Mouse (Mus musculus): ENCODE results near the gene Ncam1. TPM values are rescaled to one million over a fixed set of nuclear protein-coding genes. Genes with fewer than 3 reads are reported as not detected.

The Ncam1 gene
- total and polyA plus RNA-seq, 3 experiments, result 0.08 TPM; not detected in 2

GRCm38 (mm10) chr9:49542593-49542992, 256.1 kb downstream of the Ncam1 start:
- Histone ChIP-seq H3K9ac (ENCODE audit: insufficient read depth, low read depth) (no peak overlapping the region), H3K79me2 (replicated peaks; ENCODE audit: control insufficient read depth, extremely low read depth, insufficient read depth, poor library complexity, severe bottlenecking) (no peaks in the 10 kb centered on the region), H3K36me3 (replicated peaks in 1 of 2; ENCODE audit: control insufficient read depth in 1 of 2, insufficient read depth in 1 of 2, low read length in 1 of 2) (no peaks in the 10 kb centered on the region), H3K4me1 (ENCODE audit: control insufficient read depth in 1 of 2, insufficient read depth in 2 of 2) (peaks cover 0 to 11% of the 10 kb centered on the region in 2 experiments; a peak in 2 of 4 replicates), H3K4me3 (replicated peaks in 1 of 3; ENCODE audit: low read depth in 2 of 3, low read length in 2 of 3, poor library complexity in 1 of 3) (no peak overlapping the region), H3K9me3 (replicated peaks; ENCODE audit: low read length) (no peaks in the 10 kb centered on the region), H3K4me2 (ENCODE audit: insufficient read depth, low read depth, poor library complexity, severe bottlenecking) (no peak overlapping the region), H3K27ac (ENCODE audit: insufficient read depth, low read depth) (no peak overlapping the region), H3K27me3 (replicated peaks) (no peaks in the 10 kb centered on the region)
- DNase-seq (ENCODE audit: extremely low read depth), result no peak
- in situ Hi-C loops (cut with MboI; ENCODE audit: low pct_ligation_motif_present, low pct_unique_long_range_greater_than_20kb, low sequenced_read_pairs) (loop anchor here (5.0 to 25.0 kb wide), 2 partner anchors 55 to 995 kb away; partner anchors contain the start of gene Pts), dilution Hi-C loops (cut with MboI; ENCODE audit: extremely low pct_ligation_motif_present, extremely low pct_unique_long_range_greater_than_20kb, low sequenced_read_pairs) (no loop called here)
- TF ChIP-seq ZKSCAN1 (IDR thresholded peaks at IDR 0.05; ENCODE audit: borderline replicate concordance, low read depth, low read length) (no peak), USF1 (IDR thresholded peaks at IDR 0.05; ENCODE audit: low read depth, low read length) (no peak), ZNF384 (IDR thresholded peaks at IDR 0.05; ENCODE audit: low read depth, low read length) (no peak), CHD1 (IDR thresholded peaks at IDR 0.05; ENCODE audit: low read depth, low read length) (no peak), CTCF (conservative IDR thresholded peaks at IDR 0.05 in 1 of 2, IDR thresholded peaks at IDR 0.05 in 1 of 2; ENCODE audit: low read depth in 2 of 2, low read length in 2 of 2) (no peak), SIN3A (IDR thresholded peaks at IDR 0.05; ENCODE audit: low read length) (no peak)

DNA sequence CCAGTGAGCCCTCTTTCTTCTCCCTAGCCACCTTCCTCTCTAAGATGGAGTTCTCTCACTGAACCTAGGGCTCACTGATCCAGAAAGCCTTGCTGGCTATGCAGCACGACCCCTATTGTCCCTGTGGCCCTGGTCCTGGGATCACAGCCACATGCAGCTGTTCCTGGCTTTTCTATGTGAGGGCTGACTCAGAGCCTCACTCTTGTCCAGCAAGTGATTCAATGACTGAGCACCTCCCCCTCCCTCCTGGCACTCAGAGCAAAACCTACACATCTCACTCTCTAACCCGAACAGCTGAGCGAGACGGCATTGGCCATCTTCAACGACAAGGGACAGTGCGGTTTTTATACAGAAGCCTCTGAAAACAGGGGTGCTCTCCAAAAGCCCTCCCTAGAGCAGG, 260.9 kb downstream of the Ncam1 start:
- H3K4me3 ChIP-seq (replicated peaks in 1 of 3; ENCODE audit: low read depth in 2 of 3, low read length in 2 of 3, poor library complexity in 1 of 3), result no peak overlapping the region
- dilution Hi-C loops (cut with MboI; ENCODE audit: extremely low pct_ligation_motif_present, extremely low pct_unique_long_range_greater_than_20kb, low sequenced_read_pairs) (no loop called here), in situ Hi-C loops (cut with MboI; ENCODE audit: low pct_ligation_motif_present, low pct_unique_long_range_greater_than_20kb, low sequenced_read_pairs) (loop anchor here (25.0 kb wide), 1 partner anchor 999 kb away; the partner anchor contains the start of gene Pts)
- H3K4me2 ChIP-seq (ENCODE audit: insufficient read depth, low read depth, poor library complexity, severe bottlenecking), result no peak overlapping the region
- H3K9me3 ChIP-seq (replicated peaks; ENCODE audit: low read length), result no peaks in the 10 kb centered on the region
- H3K79me2 ChIP-seq (replicated peaks; ENCODE audit: control insufficient read depth, extremely low read depth, insufficient read depth, poor library complexity, severe bottlenecking), result no peaks in the 10 kb centered on the region
- TF ChIP-seq IRF4 (IDR thresholded peaks at IDR 0.05; ENCODE audit: low read depth, low read length), result no peak
- no peak overlapping the region for H3K27ac ChIP-seq (ENCODE audit: insufficient read depth, low read depth)
- H3K27me3 ChIP-seq (replicated peaks), result no peaks in the 10 kb centered on the region
- no peak for DNase-seq (ENCODE audit: extremely low read depth)
- no peak overlapping the region for H3K9ac ChIP-seq (ENCODE audit: insufficient read depth, low read depth)
- H3K4me1 ChIP-seq (ENCODE audit: control insufficient read depth in 1 of 2, insufficient read depth in 2 of 2), result peaks cover 17 to 28% of the 10 kb centered on the region in 2 experiments
- no peaks in the 10 kb centered on the region for H3K36me3 ChIP-seq (replicated peaks in 1 of 2; ENCODE audit: control insufficient read depth in 1 of 2, insufficient read depth in 1 of 2, low read length in 1 of 2)

DNA sequence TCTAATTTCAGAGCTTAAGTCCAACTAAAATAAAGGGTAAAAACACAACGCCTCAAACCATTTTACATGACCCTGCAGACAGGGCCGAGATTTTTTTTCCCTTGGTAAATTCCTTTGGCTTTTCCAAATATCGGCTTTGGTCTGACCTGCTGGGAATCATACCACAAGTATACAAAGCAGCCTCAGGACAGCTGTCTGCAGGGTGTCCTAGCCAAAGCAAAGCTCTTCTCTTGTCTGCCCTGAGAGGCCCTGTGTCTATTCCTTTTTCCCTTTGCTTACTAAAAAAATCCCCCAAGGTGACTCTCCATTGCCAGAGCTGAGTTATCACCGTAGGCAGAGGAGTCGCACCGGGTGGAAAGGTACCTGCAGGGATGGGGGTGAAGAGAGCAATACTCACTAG, 262.1 kb downstream of the Ncam1 start:
- no peaks in the 10 kb centered on the region for H3K9me3 ChIP-seq (replicated peaks; ENCODE audit: low read length)
- TF ChIP-seq ZMIZ1 (IDR thresholded peaks at IDR 0.05; ENCODE audit: low read depth, low read length) (no peak), MXI1 (IDR thresholded peaks at IDR 0.05; ENCODE audit: low read depth, low read length) (no peak), ZNF384 (IDR thresholded peaks at IDR 0.05; ENCODE audit: low read depth, low read length) (no peak), PAX5 (IDR thresholded peaks at IDR 0.05; ENCODE audit: low read length) (no peak), ETS1 (conservative IDR thresholded peaks at IDR 0.05; ENCODE audit: low read depth, low read length) (no peak), NRF1 (IDR thresholded peaks at IDR 0.05; ENCODE audit: low read depth, low read length) (no peak), SIN3A (IDR thresholded peaks at IDR 0.05; ENCODE audit: low read length) (no peak), TCF12 (IDR thresholded peaks at IDR 0.05; ENCODE audit: low read depth, low read length) (no peak), RAD21 (IDR thresholded peaks at IDR 0.05; ENCODE audit: low read depth, low read length) (no peak)
- peaks cover 21 to 40% of the 10 kb centered on the region in 2 experiments for H3K4me1 ChIP-seq (ENCODE audit: control insufficient read depth in 1 of 2, insufficient read depth in 2 of 2)
- in situ Hi-C loops (cut with MboI; ENCODE audit: low pct_ligation_motif_present, low pct_unique_long_range_greater_than_20kb, low sequenced_read_pairs) (loop anchor here (25.0 kb wide), 1 partner anchor 1001 kb away; the partner anchor contains the start of gene Pts), dilution Hi-C loops (cut with MboI; ENCODE audit: extremely low pct_ligation_motif_present, extremely low pct_unique_long_range_greater_than_20kb, low sequenced_read_pairs) (no loop called here)
- H3K36me3 ChIP-seq (replicated peaks in 1 of 2; ENCODE audit: control insufficient read depth in 1 of 2, insufficient read depth in 1 of 2, low read length in 1 of 2), result no peaks in the 10 kb centered on the region
- no peaks in the 10 kb centered on the region for H3K27me3 ChIP-seq (replicated peaks)
- H3K79me2 ChIP-seq (replicated peaks; ENCODE audit: control insufficient read depth, extremely low read depth, insufficient read depth, poor library complexity, severe bottlenecking), result no peaks in the 10 kb centered on the region
- H3K4me2 ChIP-seq (ENCODE audit: insufficient read depth, low read depth, poor library complexity, severe bottlenecking), result no peak overlapping the region
- H3K27ac ChIP-seq (ENCODE audit: insufficient read depth, low read depth), result no peak overlapping the region
- H3K9ac ChIP-seq (ENCODE audit: insufficient read depth, low read depth), result no peak overlapping the region
- no peak for DNase-seq (ENCODE audit: extremely low read depth)
- no peak overlapping the region for H3K4me3 ChIP-seq (replicated peaks in 1 of 3; ENCODE audit: low read depth in 2 of 3, low read length in 2 of 3, poor library complexity in 1 of 3)
